Mouse (Mus musculus): ENCODE data around the gene Cys1. TPM values are rescaled to one million over a fixed set of nuclear protein-coding genes. Genes with fewer than 3 reads are reported as not detected.

Cys1 gene
- polyA plus RNA-seq (2016; fragmentation: Nextera tagmentation; extraction: Ambion mirVana), result 1.1 and 1.3 TPM in 2 replicates

DNA sequence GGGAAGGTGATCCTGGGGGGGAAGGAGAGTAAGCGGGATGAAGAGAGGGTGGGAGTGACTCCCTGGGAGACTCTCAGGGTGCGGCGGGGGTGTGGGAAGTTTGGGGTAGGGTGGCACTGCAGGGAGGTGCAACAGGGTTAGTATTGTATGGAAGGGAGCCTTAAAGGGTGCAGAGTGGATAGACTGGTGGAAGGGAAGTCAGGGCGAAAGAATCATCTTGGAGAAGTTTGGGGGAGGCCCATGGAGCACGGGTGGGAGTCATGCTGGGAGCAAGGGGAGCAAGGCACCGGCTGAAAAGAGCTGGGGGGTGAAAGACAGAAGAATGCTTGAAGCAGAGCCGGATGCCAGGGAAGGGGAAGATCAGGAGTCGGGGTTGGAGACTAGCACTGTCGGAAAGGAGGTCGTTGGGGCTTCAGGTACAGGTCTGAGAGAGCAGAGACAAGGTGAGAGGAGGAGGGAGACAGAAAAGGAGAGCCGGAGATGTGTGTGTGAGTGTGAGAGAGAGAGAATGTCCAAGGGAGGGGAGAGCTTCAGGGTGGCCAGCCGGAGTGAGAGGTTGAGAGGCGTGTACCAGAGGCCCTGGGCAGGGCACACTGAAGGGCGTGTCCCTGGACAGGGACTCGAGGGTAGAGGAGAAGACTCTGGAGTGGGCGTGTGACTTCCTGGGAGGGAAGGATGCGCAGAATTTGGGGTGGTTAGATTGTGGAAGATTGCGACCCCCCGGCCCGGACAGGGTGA, at the start of gene Cys1:
Gene Cys1, minus strand, starts transcription at position 528 of the 738 bp plus-strand sequence.
- Histone ChIP-seq H3K4me2 (replicated peaks) (peak within 1 kb of the TSS; percentile 80), H3K27ac (no peak within 1 kb of the TSS), H3K27me3 (replicated peaks) (peaks cover 44% of the 10 kb centered on the region), H3K36me3 (no peaks in the 10 kb centered on the region), H3K4me3 (peak within 1 kb of the TSS; percentile 56), H3K9ac (peak within 1 kb of the TSS; percentile 64), H3K9me3 (no peaks in the 10 kb centered on the region), H3K4me1 (peaks cover 15% of the 10 kb centered on the region)
- 3% methylated on average over 20 of the region's 20 CpGs for WGBS
- peak; percentile 52; the same call in 1 of the 2 replicates for ATAC-seq (ENCODE audit: low FRiP score, low read depth)

DNA sequence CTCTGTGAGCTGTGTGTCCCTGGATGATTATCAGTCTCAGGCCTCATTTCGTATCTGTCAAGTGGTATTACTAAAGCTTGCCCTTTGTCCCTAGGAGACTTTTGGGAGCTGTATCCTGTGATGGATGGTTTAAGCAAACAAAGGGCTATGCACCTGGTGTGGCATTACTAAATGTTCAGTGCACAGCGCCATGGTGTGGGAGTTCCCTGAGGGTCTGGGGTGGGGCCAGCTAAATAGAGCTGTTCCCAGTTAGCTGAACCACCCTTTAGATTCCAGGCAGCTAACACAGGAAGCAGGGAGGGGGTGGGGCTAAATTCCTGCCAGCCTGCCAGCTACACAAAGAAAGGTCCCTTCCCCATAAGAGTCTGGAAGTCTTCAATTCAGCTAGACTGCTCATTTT, 42.8 kb upstream of the Cys1 start:
- Histone ChIP-seq H3K4me3 (no peak overlapping the region), H3K9me3 (peaks cover 8% of the 10 kb centered on the region; the same call in 1 of the 2 replicates), H3K9ac (no peak overlapping the region), H3K4me2 (replicated peaks) (peak overlapping the region; percentile 2; the same call in 1 of the 2 replicates), H3K36me3 (no peaks in the 10 kb centered on the region), H3K27me3 (replicated peaks) (no peaks in the 10 kb centered on the region), H3K4me1 (0 out of 2 replicates have a peak, but pooled peaks cover 9% of the 10 kb centered on the region), H3K27ac (no peak overlapping the region)
- WGBS, result 8% methylated on average over 2 of the region's 2 CpGs
- peak; percentile 94 for ATAC-seq (ENCODE audit: low FRiP score, low read depth)

DNA sequence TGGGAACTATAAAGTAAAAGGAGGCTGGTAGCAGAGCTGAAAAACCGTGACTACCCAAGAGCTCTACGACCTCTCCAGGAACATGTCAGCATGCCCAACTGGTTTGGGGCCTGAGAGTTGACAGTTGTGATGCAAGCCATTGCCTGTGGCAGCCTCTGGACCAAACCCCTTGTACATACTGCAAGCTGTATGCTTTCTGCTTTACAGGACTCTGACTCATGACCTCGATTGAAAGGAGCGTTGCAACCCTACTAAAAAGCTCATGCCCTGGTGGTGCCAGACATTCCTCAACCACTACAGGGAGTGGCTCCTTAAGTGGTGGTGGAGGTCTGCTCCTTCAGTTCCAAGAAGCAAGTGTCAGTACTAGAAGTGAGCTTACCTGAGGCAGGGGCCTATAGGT, 42.2 kb upstream of the Cys1 start:
- no peak overlapping the region for H3K9ac ChIP-seq
- H3K4me1 ChIP-seq, result 0 out of 2 replicates have a peak, but pooled peaks cover 9% of the 10 kb centered on the region
- H3K27ac ChIP-seq, result no peak overlapping the region
- H3K4me2 ChIP-seq (replicated peaks), result no peak overlapping the region
- H3K36me3 ChIP-seq, result no peaks in the 10 kb centered on the region
- 0 out of 2 replicates have a peak, but pooled peaks cover 2% of the 10 kb centered on the region for H3K9me3 ChIP-seq
- no peak overlapping the region for H3K4me3 ChIP-seq
- H3K27me3 ChIP-seq (replicated peaks), result no peaks in the 10 kb centered on the region
- WGBS, result 64% methylated on average over 4 of the region's 4 CpGs
- ATAC-seq (ENCODE audit: low FRiP score, low read depth), result peak; percentile 57

DNA sequence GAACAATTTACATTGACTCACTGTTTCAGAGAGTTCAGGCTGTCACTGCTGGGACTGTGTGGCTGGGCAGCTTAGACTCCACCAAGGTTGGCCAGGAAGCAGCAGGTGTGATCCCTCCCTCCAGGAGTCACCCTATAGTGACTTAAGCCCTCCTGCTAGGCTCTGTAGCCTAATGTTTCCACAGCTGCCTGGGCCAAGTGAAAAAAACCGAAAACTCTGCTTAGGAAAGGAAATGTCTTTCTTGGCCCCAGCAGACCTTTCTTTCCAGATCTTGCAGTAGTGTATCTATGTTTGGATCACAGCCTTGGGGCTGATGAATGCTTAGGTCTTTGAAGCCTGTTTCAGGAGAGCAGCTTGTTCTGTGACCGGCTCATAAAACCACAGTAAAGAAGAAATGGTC, 41.8 kb upstream of the Cys1 start:
- no peak overlapping the region for H3K4me3 ChIP-seq
- no peaks in the 10 kb centered on the region for H3K36me3 ChIP-seq
- 56% methylated on average over 2 of the region's 2 CpGs for WGBS
- ATAC-seq (ENCODE audit: low FRiP score, low read depth), result no peak
- H3K9ac ChIP-seq, result no peak overlapping the region
- H3K9me3 ChIP-seq, result no peaks in the 10 kb centered on the region
- H3K27ac ChIP-seq, result no peak overlapping the region
- H3K4me1 ChIP-seq, result 0 out of 2 replicates have a peak, but pooled peaks cover 9% of the 10 kb centered on the region
- no peak overlapping the region for H3K4me2 ChIP-seq (replicated peaks)
- H3K27me3 ChIP-seq (replicated peaks), result no peaks in the 10 kb centered on the region

DNA sequence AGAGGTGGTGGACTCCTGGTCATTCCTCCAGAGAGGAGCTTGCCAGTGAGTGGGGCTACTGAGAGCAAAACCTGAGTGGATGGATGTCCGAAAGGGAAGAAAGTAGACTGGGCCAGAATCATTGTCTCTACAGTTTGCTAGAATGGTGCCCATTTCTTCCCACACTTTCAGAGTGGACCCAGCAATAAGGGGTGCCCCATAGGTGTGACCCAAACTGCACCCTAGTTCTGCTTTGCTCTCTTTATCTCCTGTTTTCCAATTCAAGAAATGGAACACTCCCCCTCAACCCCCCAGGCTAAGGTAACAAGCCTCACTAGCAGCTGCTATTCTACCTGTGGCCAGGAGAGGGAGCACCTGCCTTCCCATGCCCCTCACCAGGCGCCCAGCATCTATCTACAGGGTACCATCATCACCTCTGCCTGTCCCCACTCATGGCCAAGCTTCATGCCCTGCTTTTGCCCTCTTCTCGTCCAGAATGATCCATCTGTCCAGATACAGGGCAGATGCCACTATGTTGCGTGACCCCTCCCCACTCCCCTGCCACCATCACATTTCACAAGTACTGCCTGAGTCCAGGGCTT, 35.2 kb upstream of the Cys1 start:
- Histone ChIP-seq H3K9ac (no peak overlapping the region), H3K4me3 (no peak overlapping the region), H3K4me1 (no peaks in the 10 kb centered on the region), H3K27me3 (replicated peaks) (no peaks in the 10 kb centered on the region), H3K36me3 (peaks cover 5% of the 10 kb centered on the region), H3K9me3 (no peaks in the 10 kb centered on the region), H3K4me2 (replicated peaks) (no peak overlapping the region), H3K27ac (no peak overlapping the region)
- WGBS, result 42% methylated on average over 4 of the region's 4 CpGs
- ATAC-seq (ENCODE audit: low FRiP score, low read depth), result peak; percentile 81

DNA sequence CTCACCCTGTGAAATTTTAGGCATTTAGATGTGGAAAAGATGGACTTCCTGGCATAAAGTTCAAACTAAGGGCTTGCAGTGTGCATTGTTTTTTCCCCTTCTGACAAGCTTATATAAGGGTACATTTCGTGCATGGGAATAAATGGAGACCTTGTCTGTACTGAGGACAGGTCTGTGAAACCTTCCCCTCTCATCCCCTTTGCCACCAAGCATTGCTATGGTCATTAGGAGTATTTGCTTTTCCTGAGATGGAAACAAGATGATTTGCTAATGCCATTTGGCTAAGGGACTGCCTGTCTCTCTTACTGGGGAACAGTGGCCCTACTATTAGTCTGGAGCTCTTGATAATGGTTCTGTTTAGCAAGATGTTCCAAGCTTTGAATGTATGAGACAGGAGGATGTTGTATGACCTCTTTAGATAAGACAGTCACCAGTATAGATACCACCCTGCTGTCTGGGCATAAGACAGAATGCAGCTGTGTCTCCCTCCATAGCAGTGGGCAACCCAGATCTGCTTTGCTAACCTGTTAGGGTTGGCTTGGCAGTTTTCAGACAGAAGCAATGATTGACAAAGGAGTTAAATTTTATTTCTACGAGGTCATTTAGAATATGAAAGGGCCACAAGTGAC, 33.8 kb upstream of the Cys1 start:
- H3K27me3 ChIP-seq (replicated peaks), result no peaks in the 10 kb centered on the region
- no peak for ATAC-seq (ENCODE audit: low FRiP score, low read depth)
- no peaks in the 10 kb centered on the region for H3K9me3 ChIP-seq
- H3K36me3 ChIP-seq, result peaks cover 12% of the 10 kb centered on the region
- 64% methylated on average over 2 of the region's 2 CpGs for WGBS
- no peak overlapping the region for H3K27ac ChIP-seq
- no peak overlapping the region for H3K9ac ChIP-seq
- 0 out of 2 replicates have a peak, but pooled peaks cover 3% of the 10 kb centered on the region for H3K4me1 ChIP-seq
- no peak overlapping the region for H3K4me3 ChIP-seq
- H3K4me2 ChIP-seq (replicated peaks), result no peak overlapping the region

DNA sequence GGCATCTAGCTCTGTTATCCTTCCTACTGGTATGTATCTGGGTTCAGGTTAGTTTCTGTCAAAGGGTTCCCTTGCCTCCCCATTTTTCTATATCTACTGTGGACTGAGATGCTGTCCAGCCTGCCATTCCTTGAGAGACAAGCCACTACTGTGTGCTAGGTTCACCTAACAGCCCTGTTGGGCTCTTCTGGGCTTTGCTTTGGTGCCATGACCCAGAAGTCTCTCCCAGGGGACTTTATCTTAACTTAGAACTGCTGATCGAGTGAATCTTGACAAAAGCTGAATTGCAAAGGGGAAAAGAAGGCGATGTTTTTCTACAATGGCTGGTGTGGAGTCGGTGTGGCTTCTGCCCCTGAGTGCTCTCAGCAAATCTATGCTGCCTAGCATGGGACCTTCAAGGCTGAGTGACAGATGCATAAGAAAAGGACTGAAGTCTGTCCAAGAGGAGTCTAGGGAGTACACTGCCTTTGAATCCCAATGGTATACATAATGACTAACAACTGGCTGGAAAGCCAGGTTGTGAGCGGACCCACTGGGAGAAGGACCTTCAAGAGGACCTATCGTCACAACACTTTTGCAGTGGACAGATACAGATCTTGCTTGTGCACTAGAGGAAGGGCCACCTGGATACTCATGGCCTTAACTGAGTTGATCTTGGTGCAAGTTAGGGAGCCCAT, 33.1 kb upstream of the Cys1 start:
- no peak for ATAC-seq (ENCODE audit: low FRiP score, low read depth)
- Histone ChIP-seq H3K27me3 (replicated peaks) (no peaks in the 10 kb centered on the region), H3K4me2 (replicated peaks) (no peak overlapping the region), H3K27ac (no peak overlapping the region), H3K4me3 (no peak overlapping the region), H3K4me1 (0 out of 2 replicates have a peak, but pooled peaks cover 4% of the 10 kb centered on the region), H3K9ac (no peak overlapping the region), H3K9me3 (no peaks in the 10 kb centered on the region), H3K36me3 (peaks cover 12% of the 10 kb centered on the region)
- 75% methylated on average over 5 of the region's 5 CpGs for WGBS

DNA sequence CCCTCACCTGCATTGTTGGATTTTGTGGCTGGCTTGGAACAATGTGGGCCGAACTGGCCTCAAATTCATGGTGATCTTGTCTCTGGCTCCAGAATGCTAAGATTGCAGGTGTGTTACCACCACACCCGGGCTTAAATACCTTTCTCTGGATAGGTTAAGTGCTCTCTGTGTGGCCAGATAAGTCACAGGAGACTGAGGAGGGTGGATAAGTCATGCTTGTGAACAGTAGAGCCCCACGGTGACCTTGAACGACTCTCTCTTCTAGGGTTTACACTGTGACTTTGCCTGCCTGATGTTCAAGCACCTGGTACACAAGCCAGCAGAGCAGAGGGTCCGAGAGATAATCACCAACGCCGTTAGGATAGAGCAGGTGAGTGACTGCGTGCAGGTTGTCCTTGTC, 30.8 kb upstream of the Cys1 start:
- no peak overlapping the region for H3K9ac ChIP-seq
- no peak overlapping the region for H3K4me3 ChIP-seq
- H3K9me3 ChIP-seq, result no peaks in the 10 kb centered on the region
- no peaks in the 10 kb centered on the region for H3K27me3 ChIP-seq (replicated peaks)
- no peak overlapping the region for H3K27ac ChIP-seq
- H3K4me2 ChIP-seq (replicated peaks), result no peak overlapping the region; the same call in 1 of the 2 replicates
- ATAC-seq (ENCODE audit: low FRiP score, low read depth), result no peak
- 90% methylated on average over 8 of the region's 8 CpGs for WGBS
- peaks cover 9% of the 10 kb centered on the region for H3K4me1 ChIP-seq
- peaks cover 12% of the 10 kb centered on the region for H3K36me3 ChIP-seq

DNA sequence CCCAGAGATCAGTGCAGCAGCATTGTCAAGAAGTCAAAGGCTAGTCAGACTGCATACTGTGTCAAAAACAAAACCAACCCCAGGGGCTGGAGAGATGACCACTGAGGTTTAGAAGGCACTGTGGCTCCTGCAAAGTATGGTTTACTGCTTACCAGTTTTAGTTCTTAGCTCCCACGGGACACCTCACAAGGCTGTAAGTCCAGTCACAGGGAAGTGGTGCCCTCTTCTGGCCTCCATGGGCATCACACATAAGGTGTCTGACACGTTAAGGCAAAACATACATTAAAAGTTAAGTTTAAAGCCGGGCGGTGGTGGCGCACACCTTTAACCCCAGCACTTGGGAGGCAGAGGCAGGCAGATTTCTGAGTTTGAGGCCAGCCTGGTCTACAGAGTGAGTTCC, 29.1 kb upstream of the Cys1 start:
- 68% methylated on average over 5 of the region's 5 CpGs for WGBS
- no peak overlapping the region for H3K27ac ChIP-seq
- no peaks in the 10 kb centered on the region for H3K27me3 ChIP-seq (replicated peaks)
- H3K9ac ChIP-seq, result no peak overlapping the region
- no peak for ATAC-seq (ENCODE audit: low FRiP score, low read depth)
- no peaks in the 10 kb centered on the region for H3K9me3 ChIP-seq
- H3K4me2 ChIP-seq (replicated peaks), result peak overlapping the region; percentile 86
- H3K4me1 ChIP-seq, result peaks cover 21% of the 10 kb centered on the region
- no peak overlapping the region for H3K4me3 ChIP-seq
- peaks cover 12% of the 10 kb centered on the region for H3K36me3 ChIP-seq

DNA sequence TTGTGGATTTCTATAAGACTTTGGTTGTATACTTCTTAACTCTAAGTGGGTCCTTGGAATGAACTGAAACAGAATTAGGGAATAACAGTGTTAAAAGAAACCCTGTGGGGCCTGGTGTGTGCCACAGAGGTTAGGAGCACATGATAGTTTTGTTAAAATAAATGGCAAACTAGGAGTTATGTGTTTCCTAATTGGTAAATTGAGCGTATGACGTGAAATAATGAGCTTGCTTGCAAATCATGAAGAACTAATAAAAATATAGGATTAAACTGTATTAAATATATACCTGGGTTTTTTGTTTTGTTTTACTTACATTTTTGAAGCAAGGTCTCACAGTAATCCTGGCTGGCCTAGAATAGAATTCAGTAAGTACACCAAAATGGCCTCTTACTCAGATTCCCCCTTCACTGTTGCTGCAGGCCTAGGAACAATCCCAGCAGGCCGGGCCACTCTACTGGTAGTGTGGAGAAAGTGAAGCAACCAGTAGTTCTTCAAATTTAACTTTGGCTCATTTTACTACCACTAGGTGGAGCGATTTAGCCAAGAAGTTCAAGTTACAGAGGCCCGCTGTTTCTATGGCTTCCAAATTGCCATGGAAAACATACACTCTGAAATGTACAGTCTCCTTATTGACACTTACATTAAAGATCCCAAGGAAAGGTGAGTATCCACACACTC, 28.4 kb upstream of the Cys1 start:
- no peaks in the 10 kb centered on the region for H3K9me3 ChIP-seq
- peaks cover 21% of the 10 kb centered on the region for H3K4me1 ChIP-seq
- no peaks in the 10 kb centered on the region for H3K27me3 ChIP-seq (replicated peaks)
- 32% methylated on average over 5 of the region's 5 CpGs for WGBS
- peak overlapping the region; percentile 86 for H3K4me2 ChIP-seq (replicated peaks)
- H3K9ac ChIP-seq, result no peak overlapping the region
- peaks cover 12% of the 10 kb centered on the region for H3K36me3 ChIP-seq
- ATAC-seq (ENCODE audit: low FRiP score, low read depth), result no peak
- H3K4me3 ChIP-seq, result peak overlapping the region; percentile 90; the same call in 1 of the 2 replicates
- H3K27ac ChIP-seq, result no peak overlapping the region

DNA sequence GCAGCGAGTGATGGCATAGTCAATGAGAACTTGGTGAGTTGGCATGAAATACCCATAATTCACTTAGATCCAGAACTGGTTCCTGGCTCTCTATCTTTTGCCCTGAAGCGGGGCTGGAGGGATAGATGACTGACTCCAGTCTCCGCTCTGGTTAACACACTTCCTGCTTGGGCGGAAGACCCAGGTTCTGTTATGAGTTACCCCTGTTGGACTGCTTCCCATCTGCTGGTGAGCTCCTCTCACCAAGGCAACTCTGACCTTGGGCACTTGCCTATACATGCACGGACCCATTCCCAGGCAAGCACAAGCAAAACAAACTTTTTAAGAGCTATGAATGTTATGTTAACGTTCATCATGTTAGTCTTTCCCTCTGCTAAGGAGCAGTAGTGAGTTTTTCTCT, 27.8 kb upstream of the Cys1 start:
- Histone ChIP-seq H3K36me3 (peaks cover 12% of the 10 kb centered on the region), H3K9me3 (no peaks in the 10 kb centered on the region), H3K27ac (no peak overlapping the region), H3K4me2 (replicated peaks) (peak overlapping the region; percentile 86), H3K9ac (peak overlapping the region; percentile 83), H3K27me3 (replicated peaks) (no peaks in the 10 kb centered on the region), H3K4me1 (peaks cover 21% of the 10 kb centered on the region), H3K4me3 (peak overlapping the region; percentile 90)
- WGBS, result 23% methylated on average over 6 of the region's 6 CpGs
- no peak for ATAC-seq (ENCODE audit: low FRiP score, low read depth)
